Mouse (Mus musculus) limb, embryonic 14.5 days (tissue): Measurements from ENCODE around the gene Fdxr. TPM values are rescaled to one million over a fixed set of nuclear protein-coding genes. Genes with fewer than 3 reads are reported as not detected.

Experiments used
- ATAC-seq: fragments of 200-750 bp; cut with Nextera tagmentation; 2 replicates; pipeline ENCODE4 v1.8.0; 2017; ENCODE audit warnings: low read depth, moderate number of reproducible peaks, moderate TSS enrichment; ENCODE audit not compliant: low FRiP score
- DNase-seq: peaks from one replicate; pipeline ENCODE4 v3.0.0-alpha.2; 2015; ENCODE audit warnings: low spot score
- H3K27ac ChIP-seq: fragments of 300-500 bp; sonication (generic); replicated peaks from 2 replicates; pipeline ENCODE4 v1.5.1; 2014; ENCODE audit warnings: low read depth, mild to moderate bottlenecking, low read length, moderate library complexity, mixed read lengths
- H3K27me3 ChIP-seq: fragments of 300-500 bp; sonication (generic); 2 replicates; pipeline ENCODE4 v1.6.1; 2014; ENCODE audit warnings: low read length, mixed read lengths; ENCODE audit not compliant: control insufficient read depth, insufficient read depth
- H3K36me3 ChIP-seq: fragments of 300-500 bp; sonication (generic); 2 replicates; pipeline ENCODE4 v1.6.1; 2014; ENCODE audit warnings: mild to moderate bottlenecking, low read length, moderate library complexity, mixed read lengths; ENCODE audit not compliant: control insufficient read depth, insufficient read depth
- H3K4me1 ChIP-seq: fragments of 300-500 bp; sonication (generic); 2 replicates; pipeline ENCODE4 v1.6.1; 2014; ENCODE audit warnings: antibody characterized with exemption, low read length, mixed read lengths; ENCODE audit not compliant: control insufficient read depth, insufficient read depth
- H3K4me2 ChIP-seq: fragments of 300-500 bp; sonication (generic); replicated peaks from 2 replicates; pipeline ENCODE4 v1.6.1; 2014; ENCODE audit warnings: low read depth, mild to moderate bottlenecking, low read length, moderate library complexity; ENCODE audit not compliant: severe bottlenecking
- H3K4me3 ChIP-seq: fragments of 300-500 bp; sonication (generic); replicated peaks from 2 replicates; pipeline ENCODE4 v1.5.1; 2014; ENCODE audit warnings: low read length
- H3K9ac ChIP-seq: fragments of 300-500 bp; sonication (generic); 2 replicates; pipeline ENCODE4 v1.6.1; 2014; ENCODE audit warnings: mild to moderate bottlenecking, low read depth, low read length, moderate library complexity; ENCODE audit not compliant: severe bottlenecking
- H3K9me3 ChIP-seq: fragments of 300-500 bp; sonication (generic); 2 replicates; pipeline ENCODE4 v1.6.1; 2016; ENCODE audit warnings: low read length; ENCODE audit not compliant: control insufficient read depth
- POLR2A ChIP-seq: fragments of 200-500 bp; IDR thresholded peaks from 2 replicates; pipeline ENCODE4 v1.8.0; 2012; ENCODE audit warnings: inconsistent platforms, mild to moderate bottlenecking, moderate library complexity, borderline replicate concordance; ENCODE audit not compliant: insufficient read depth, insufficient read length; ENCODE audit errors: extremely low read depth
- WGBS: fragments of 180-500 bp; shearing (Covaris S2); extraction: QIAGEN DNeasy Blood & Tissue Kit; methylation state at CpG from one replicate; pipeline ENCODE4 v1.1.7; 2014; 5-methylcytosine and 5-hydroxymethylcytosine counted together
- polyA plus RNA-seq, 2 experiments: library from polyadenylated mRNA; depleted of rRNA in 1 of 2; stranded (reverse) in 1 of 2; unstranded in 1 of 2; fragments of >200 nt; fragmentation: Nextera tagmentation in 1 of 2; extraction: Ambion mirVana in 1 of 2; gene quantifications; 2 replicates each; pipeline versions ENCODE4 v1.2.1 to v1.2.3; 2012 to 2014

Gene Fdxr
- polyA plus RNA-seq, 2 experiments = 13.0 to 16.8 TPM

- WGBS = 72% methylated on average over 15 of the region's 15 CpGs
- H3K9ac ChIP-seq = no peak overlapping the region
- H3K4me2 ChIP-seq = no peak overlapping the region
- no peak overlapping the region for H3K4me3 ChIP-seq
- no peak for ATAC-seq
- no peak for TF ChIP-seq POLR2A
- no peak overlapping the region for H3K27ac ChIP-seq
- H3K4me1 ChIP-seq = peaks cover 3% of the 10 kb centered on the region; the same call in 1 of the 2 replicates
- H3K36me3 ChIP-seq = peaks cover 4% of the 10 kb centered on the region; the same call in 1 of the 2 replicates
- no peak for DNase-seq
- no peaks in the 10 kb centered on the region for H3K9me3 ChIP-seq
- no peaks in the 10 kb centered on the region for H3K27me3 ChIP-seq
These were observed 42.4 kb downstream of the Fdxr start for GRCm38 (mm10) chr11:115234320-115235044.

- Histone ChIP-seq H3K9ac (no peak overlapping the region), H3K36me3 (peaks cover 4% of the 10 kb centered on the region; the same call in 1 of the 2 replicates), H3K4me3 (no peak overlapping the region), H3K9me3 (no peaks in the 10 kb centered on the region), H3K4me2 (no peak overlapping the region), H3K27ac (no peak overlapping the region), H3K27me3 (no peaks in the 10 kb centered on the region), H3K4me1 (peaks cover 3% of the 10 kb centered on the region; the same call in 1 of the 2 replicates)
- DNase-seq (no peak), ATAC-seq (peak; percentile 48)
- WGBS = 40% methylated on average over 20 of the region's 20 CpGs
- TF ChIP-seq POLR2A = no peak
These were observed 43.1 kb downstream of the Fdxr start for GRCm38 (mm10) chr11:115233526-115234290.

DNA sequence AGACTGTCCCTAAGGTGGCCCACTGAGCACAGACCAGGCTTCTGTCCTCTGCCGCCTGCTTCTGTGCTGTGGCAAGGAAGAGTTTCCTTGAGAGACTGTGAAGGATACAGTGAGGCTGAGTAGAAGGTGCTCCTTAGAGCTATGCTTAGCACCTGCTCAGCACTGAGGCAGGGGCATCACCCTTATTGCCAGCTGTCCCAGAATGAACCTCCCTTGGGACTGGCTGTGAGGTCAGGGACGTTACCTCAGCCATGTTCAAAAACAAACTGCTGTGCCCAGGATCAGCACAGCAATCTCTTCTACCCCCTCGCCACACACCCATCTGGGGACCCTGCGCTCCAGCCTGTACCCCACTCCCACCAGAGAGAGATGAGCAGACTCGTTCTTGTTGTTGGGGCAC is 44.0 kb downstream of the Fdxr start:
- Histone ChIP-seq H3K27me3 (no peaks in the 10 kb centered on the region), H3K4me1 (peaks cover 3% of the 10 kb centered on the region; the same call in 1 of the 2 replicates), H3K4me2 (no peak overlapping the region), H3K9me3 (no peaks in the 10 kb centered on the region), H3K27ac (no peak overlapping the region), H3K9ac (no peak overlapping the region), H3K4me3 (no peak overlapping the region), H3K36me3 (peaks cover 4% of the 10 kb centered on the region; the same call in 1 of the 2 replicates)
- ATAC-seq = no peak
- no peak for DNase-seq
- 77% methylated on average over 5 of the region's 5 CpGs for WGBS
- no peak for TF ChIP-seq POLR2A

DNA sequence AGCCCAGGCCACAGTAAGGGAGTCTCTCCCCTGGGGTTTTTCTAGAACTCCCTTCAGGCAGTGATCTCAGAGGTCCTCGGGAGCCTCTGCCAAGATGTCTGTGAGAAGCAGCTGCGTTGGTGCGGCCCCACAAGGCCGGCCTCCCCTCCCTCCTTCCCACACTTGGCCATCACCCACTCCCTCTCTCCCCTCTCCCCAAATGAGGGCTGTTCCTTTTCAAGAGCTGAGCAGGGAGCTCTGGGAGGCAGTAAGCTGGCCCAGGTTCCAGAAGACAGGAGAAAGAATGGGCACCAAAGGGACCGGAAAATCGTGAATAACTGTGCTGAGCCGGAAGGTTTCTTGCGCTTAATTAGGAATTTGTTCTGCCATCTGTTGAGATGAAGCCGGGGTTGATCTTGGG is 44.9 kb downstream of the Fdxr start:
- Histone ChIP-seq H3K4me3 (no peak overlapping the region), H3K36me3 (no peaks in the 10 kb centered on the region; the same call in 1 of the 2 replicates), H3K27me3 (no peaks in the 10 kb centered on the region), H3K27ac (no peak overlapping the region), H3K9me3 (no peaks in the 10 kb centered on the region), H3K9ac (no peak overlapping the region), H3K4me1 (peaks cover 6% of the 10 kb centered on the region; the same call in 1 of the 2 replicates), H3K4me2 (no peak overlapping the region)
- WGBS = 59% methylated on average over 9 of the region's 9 CpGs
- DNase-seq (no peak), ATAC-seq (no peak)
- no peak for TF ChIP-seq POLR2A

DNA sequence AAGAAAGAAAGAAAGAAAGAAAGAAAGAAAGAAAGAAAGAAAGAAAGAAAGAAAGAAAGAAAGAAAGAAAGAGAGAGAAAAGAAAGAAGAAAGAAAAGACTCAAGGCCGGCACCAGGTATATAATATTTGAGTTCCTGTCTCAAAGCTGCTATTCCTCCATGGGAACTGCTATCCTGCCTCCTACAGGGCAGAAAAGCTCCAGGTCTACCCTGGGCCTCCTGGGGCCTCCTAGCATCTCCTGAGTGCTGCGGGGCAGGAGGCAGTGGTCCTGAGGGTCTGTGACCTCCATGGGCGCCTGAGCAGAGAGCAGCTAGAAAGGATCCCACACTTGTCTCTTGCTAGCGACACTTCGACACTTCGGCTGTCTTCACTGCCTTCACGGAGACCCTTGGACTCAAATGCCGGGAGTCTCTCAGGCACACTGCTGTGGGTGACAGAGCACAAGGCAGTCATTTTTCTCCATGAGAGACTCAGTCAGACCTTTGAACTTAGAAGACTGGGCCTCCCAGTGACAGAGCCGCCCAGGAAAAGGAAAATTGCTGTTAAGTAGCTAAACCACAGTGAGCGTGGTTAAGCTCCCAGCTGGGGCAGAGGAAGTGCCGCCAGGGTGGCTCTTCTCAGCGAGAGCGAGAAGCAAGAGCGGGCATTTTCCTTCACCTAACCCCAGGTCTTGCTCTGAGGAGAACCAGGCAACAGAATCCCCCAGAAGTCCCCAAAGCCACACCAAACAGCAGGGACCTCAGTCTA is 45.5 kb downstream of the Fdxr start:
- no peaks in the 10 kb centered on the region for H3K27me3 ChIP-seq
- ATAC-seq (no peak), DNase-seq (no peak)
- H3K27ac ChIP-seq = no peak overlapping the region
- 46% methylated on average over 14 of the region's 14 CpGs for WGBS
- H3K4me3 ChIP-seq = no peak overlapping the region
- H3K4me1 ChIP-seq = peaks cover 6% of the 10 kb centered on the region; the same call in 1 of the 2 replicates
- TF ChIP-seq POLR2A = no peak
- no peak overlapping the region for H3K4me2 ChIP-seq
- H3K9ac ChIP-seq = no peak overlapping the region
- H3K36me3 ChIP-seq = no peaks in the 10 kb centered on the region; the same call in 1 of the 2 replicates
- no peaks in the 10 kb centered on the region for H3K9me3 ChIP-seq
